Mouse (Mus musculus) thymus, adult 18-20 months (tissue): ENCODE measurements at regions not wholly inside any gene's neighbourhood (a gene's known extent, or its start where the extent isn't known, plus 50 kb on each side); places are given as distances from the start of the nearest gene placed in this dataset.

Experiments used
- DNase-seq, 2 experiments: peaks; one replicate each; pipeline ENCODE4 v3.0.0; 2022; ENCODE audit warnings: mixed read lengths in 2 of 2

DNA sequence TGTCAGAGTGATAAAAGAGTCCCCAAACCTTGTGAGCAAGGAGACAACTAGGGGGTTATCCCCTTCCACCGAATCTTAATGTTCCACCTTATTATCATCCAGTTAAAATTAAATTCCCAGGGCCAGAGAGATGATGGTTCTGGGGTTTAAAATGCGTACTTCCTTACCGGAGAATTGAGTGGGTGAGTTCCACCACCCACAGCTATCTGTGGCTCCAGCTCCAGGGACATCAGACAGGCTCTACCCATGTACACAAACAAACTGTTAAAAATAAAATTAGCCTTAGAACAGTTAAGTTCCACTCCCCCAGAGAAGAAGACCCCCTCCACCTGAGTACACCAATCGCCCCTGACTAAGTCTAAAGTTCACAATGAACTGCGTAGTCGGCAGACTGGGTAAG lies 52.0 kb upstream of the Mgat5 start:
- no peak for DNase-seq

DNA sequence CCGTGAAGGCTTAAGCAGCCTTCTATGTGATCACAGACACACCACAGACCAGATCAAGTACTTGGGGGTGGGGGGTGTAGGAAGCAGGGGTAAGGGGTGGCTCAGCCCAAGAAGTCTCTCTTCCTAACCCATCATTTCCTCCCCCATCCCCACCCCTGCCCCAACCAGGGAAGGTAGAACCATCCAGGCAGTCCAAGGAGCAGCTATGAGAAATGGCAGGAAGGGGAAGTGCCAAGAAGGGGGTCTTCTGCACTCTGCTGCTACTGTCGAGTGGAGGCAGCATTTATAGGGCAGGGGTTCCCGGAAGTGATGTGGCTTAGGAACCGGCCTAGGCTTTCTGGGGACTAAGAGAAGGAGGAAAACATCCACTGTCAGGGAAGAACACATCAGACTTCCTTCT lies 69.3 kb upstream of the Mgat5 start:
- no peak for DNase-seq

DNA sequence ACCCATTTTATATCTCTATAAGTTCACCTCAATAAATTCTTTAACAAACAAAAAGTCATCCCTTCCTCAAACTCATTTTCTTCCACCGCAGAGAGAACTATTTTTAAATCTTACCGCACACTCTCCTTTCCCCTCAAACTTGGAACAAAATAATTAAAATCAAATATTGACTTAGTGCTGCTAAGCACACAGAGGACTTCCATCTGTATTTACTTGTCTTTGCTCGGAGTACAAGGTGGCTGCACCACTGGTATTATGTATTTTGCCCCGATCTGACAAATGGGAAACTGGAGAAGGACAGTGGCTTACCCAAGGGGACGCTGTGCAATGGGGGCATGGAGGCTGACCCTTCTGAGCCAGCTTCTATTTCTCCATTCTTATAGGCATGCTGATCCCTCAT lies 72.9 kb upstream of the Mgat5 start:
- DNase-seq: no peak

DNA sequence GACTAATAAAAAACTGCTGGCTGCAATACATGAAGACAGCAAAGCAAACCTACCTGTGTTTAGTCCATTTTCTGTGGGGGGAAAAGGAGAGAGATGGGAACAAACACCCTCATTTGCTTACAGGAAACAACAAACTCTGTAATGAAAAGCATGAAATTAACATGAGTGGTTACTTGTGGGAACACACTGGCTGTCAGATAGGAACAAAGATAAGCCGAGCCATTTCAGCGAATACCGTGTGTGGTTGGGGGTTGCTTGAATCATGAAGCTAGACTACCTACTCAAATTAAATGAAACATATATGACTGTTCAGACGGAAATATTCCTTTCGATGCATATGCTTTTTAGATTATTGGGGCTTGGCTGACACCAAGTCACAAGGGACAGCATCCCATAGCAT lies 80.0 kb upstream of the Mgat5 start:
- DNase-seq: no peak

DNA sequence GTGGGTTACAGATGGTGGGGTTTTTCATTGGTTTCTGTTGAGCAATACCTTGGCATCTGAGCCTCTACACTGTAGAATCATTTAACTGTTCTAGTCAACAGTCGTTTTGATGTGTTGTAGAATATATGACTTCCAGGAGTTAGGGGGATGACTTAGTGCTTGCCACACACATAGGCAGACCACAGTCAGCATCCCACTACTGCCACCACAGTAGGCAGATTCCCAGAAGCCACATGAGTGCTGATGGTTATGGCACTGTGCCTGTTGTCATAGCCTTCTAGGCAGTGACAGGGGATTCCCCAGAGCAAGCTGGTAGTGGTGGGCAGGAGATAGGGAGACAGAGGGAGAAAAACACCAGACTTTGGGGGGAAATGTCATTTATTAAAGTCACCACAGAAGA lies 86.8 kb upstream of the Mgat5 start:
- DNase-seq: no peak

DNA sequence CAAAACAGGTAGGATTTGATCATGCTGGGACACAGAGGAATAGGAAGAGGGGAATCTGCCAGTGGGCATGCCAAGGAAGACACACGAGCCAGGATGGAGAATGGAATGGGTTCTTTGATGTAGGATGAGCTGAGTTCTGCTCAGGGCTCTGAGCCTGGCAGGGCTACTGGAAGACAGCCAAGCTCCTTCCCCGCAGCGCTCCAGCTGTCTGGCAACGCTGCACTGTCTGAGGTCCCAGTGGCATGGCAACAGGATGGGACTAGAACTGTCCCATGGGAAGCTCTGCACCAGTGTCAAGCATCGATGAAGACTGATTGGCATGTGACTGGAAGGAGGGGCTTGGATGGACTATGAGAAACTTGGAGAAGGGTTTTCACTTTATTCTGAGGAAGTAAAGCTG lies 97.3 kb upstream of the Mgat5 start:
- no peak for DNase-seq

DNA sequence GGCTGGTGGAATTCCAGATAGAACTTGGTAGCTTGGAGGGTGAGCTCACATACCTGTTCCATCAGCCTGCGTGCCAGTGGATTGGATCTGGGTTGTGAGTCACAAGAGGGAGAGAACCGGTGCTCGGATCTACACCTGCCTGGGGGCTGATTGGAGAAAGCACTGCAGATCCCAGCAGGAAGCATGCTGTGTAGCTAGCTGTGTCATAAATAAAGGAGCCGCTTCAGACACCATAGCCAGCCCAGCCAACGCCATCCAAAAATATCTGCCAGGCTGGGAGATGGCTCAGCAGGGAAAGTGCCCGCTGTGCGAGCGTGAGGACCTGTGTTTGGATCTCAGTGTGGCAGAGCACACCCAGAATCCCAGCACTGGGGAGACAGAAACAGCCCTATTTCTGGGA lies 99.0 kb upstream of the Mgat5 start:
- DNase-seq: no peak

DNA sequence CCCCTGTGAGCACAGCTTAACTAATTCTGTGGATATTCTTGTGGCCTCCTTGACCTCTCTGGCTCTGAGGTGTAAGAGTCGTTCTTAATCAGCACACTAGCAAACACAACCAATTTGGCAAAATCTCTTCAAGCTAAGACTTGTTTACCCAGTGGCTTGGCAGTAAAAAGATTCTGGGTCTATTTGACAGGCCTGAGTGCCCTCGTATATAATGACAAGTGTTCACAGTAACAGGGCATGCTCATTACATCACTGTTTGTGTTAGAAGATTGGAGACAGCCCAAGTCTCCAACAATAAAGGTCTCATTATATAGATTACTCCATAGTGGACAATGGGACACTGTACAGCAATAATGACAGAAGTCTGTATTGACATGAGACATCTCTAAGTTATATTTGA lies 101.2 kb upstream of the Mgat5 start:
- DNase-seq: no peak

DNA sequence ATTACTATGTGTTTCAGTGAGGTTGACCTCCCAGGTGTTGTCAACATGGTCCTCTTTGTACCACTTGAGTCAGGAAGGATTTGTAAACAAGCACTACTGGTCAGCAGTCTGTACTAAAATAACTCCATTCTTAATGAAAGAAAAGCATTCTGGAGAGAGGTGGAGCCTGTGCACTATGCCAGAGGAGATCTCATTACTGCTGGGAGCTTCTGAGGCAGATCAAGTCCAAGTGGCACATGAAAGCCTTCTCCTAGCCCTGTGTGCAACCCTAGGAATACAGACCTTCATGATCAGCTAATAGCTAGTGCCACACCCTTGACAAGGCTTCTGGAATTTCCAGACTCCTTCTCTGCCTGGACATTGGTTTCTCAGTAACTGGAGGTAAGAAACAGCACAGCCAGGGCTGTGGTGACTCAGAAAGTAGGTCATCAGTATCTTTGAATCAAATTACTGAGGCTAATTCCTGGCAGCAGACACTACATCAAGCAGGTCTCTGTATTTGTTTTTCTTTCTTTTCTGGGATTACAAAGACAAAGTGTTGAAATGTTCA lies 105.9 kb upstream of the Mgat5 start:
- DNase-seq: no peak

DNA sequence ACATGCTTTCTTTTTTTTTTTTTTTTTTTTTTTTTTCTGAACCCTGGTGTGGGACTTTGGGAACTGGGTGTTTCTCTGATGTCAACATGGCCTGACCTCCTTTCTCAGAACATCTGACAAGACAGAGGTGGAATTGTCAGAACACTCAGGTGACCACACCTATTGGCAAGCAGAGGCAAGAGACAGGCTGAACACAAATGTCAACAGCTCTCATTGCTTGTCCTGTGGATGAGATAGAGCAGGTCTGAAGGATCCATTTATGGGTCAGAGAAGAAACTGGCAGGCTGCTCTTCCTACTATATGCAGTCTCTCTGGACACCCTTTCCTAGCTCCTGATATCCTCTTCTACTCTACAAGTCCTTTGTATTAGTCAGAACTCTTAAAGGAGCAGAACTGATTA lies 117.2 kb upstream of the Mgat5 start:
- DNase-seq: no peak

DNA sequence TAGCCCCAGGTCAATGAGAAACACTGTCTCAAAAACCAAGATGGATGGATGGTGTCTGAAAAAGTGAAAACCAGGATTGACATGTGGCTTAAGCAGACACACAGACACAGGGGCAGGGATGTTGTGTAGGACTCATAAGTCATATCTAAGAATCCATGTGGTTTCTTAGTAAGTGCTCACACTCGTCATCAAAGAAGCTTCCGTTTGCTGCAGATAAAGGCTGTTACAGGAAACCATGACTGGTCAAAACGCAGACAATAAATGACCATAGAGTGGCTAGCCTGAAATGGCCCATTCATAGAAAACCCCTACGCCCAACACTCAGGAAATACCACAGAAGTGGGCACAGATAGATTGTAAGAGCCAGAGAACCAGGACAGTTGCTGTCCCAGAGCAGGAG lies 118.8 kb upstream of the Mgat5 start:
- no peak for DNase-seq

DNA sequence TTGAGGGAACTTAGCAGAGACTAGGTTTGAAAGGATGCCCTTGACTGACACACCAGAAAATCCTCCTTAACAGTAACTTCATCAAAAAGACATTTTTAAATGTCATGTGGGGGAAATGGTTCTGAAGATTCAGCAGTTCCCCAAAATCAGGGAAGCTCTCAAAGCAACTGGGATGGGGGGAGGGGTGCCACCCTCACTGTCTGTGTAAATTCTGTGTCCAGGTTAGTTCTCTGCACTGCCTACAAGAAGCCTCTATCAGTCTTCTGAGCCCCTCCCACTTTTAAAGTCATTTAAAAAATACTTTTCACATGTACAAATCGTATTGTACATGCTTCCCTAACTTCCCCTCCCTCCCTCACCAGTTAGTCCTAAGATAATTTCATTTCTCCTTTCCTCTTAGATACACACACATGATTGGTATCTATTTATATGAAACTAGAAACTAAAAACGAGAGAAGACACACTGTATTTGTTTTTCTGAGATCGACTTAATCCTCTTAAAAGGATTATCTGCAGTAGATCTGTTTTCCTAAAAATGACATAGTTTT lies 121.0 kb upstream of the Mgat5 start:
- DNase-seq: no peak

DNA sequence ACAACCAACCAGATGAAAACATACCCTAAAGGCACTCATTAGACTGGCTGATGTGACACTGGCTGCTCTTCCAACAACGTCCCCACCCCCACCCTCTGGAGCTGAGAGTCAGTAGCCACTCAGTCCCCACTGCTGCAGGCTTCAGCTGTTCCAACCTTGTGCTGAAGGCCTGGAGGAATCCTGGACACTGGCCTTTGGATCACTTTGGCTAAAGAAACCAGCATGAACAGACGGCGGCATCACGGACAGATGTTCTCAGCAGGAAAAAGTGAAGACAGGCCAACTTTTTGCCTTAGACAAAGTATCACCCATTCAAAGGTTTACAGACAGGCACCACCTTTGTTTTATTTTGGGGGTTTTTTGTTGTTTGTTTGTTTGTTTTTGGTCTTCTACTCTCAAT lies 125.8 kb upstream of the Mgat5 start:
- DNase-seq: no peak

DNA sequence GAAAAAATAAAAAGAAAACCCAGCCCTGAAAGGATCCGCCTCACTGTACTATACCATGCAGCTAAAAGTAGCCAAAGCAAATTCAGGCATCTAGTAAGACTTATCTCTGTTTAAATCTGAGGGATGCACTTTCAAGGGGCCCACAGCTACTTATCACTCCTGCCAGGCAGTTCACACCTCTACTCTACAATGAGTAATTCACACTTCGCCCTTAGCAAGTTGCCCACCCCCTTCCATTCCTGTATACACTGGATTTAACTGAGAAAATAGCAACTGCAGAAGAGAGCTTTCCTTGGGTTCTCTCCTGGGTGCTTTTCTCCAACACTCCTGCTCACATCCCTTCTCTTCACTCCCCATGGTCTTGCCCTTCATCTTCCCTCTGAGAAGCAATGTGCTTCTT lies 142.4 kb upstream of the Mgat5 start:
- DNase-seq: no peak

DNA sequence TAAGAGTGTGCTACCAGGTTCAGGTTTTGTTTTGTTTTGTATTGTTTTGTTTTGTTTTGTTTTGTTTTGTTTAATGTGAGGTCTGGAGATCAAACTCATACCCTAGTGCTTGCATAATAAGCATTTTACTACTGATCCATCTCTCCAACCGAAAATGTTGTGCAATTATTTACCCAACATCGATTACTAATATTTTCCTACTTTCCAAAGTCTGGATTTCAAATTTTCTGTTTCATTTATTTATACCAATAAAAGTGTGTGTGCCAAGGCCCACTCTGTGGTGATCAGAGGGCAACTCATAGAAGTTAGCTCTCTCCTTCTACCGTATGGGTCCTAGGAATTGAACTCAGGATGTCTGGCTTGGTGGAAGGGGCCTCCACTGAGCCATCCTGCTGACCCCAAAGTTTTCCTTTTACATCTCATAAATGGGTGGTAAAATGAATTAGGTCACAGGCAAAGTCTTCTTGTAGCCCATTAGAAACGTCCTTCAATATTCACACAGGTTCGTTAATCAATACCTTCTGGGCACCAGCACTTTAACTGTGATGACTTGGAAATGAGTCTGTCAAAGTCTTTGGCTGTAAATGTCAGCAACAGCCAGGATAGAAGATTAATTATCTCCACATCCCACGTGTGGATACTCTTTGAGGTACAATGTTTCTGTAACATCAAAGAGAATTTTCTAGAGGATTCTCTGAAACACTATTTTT lies 158.9 kb upstream of the Mgat5 start:
- no peak for DNase-seq

DNA sequence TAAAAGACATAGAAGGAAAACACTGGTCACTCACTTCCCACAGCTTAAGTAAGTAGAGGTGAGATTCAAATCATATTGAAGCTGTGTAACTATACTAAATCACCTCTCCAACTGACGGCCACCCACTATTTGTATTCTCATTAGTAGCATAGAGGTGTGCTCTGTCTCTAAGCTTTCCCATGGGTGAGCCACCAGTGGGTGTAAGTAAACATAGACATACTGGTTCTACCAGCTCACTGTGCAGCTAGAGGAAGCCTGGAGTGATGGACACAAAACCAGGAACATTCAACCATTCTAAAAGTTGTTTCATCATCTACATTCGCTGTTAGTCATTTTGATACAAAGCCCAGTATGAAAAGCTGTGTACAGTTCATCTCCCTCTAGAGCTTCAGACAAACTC lies 170.1 kb upstream of the Mgat5 start:
- no peak for DNase-seq

DNA sequence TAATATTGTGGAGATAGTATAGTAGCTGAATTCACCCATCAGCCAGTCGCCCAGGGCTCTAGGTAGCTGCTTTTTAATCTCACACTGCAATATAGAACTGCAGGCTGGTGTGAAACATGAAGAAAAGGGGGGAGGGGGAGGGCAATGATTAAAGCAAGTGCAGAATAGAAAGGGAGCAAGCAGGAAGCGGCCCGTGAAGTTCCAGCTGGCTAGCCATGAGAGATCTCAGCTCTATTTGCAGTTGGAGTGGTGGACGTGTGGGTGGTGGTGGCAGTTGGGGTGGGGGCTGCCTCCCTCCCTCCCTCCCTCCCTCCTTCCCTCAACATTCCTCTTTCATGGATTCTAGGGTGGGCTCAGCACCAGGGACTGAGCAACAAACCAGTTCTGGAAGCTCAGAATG lies 173.3 kb upstream of the Mgat5 start:
- DNase-seq: no peak

DNA sequence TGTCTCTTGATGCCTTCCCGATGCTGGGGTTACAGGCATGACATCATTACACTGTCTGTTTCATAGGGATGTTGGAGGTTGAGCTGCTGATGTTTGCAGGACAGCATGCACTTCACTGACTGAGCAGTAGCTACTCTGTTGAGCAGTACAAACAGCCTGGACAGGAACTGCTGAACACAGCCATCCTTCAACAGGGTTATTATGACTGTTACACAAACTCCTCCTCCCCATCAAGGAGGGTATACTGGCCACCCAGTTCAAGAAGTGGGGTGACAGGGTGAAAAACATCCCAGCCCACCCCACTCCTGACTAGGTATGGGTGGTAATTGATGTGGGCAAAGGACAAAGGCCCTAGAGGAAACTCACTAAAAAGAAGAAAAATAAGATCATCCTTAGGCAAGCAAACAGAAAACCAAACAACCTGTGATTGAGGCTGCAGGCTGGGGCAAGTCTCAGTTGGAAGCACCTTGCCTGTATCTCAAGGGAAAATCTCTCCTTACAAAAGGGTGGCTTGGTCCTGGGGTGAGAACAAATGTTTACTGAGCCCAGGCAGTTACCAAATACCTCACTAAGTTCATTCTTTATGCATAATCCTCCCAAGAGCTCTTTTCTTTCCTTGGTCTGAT lies 175.8 kb upstream of the Mgat5 start:
- DNase-seq: no peak

DNA sequence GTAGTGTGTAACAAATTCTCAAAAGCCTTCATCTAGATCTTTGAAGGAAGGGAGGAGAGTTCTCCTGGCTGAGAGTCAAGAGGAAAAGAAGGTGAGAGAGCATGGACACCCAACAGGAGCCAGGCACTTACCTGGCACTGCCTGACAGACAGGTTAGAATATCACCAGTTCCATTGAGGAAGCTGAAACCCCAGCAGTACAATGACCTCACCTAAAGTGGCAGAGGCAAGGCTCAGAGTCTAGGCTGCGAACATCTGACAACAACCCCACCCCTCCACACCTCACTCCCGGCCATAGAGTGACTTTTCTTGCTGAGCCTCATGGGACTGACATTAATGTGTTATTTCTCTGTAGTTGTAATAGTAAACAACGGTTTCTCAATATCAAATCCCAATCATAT lies 181.7 kb upstream of the Mgat5 start:
- DNase-seq: no peak

DNA sequence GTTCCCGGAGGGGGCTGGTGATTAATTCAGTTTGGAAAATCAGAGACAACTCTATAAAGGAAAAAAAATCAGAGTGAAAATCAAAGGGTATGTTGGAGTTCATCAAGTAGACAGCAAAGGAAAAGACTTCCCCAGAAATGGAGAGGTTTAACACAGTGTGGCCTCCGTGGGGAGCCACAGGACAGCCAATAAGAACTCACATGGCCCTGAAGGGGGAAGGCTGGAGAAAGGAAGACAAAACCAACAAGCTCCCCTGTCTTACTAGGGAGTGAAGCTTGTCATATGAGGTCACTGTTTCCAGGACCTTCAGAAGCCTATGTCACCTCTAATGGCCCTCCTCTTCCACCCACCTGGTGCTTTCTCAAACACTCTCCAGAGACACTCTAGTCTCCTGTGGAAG lies 187.1 kb upstream of the Nckap5 start:
- DNase-seq: no peak

DNA sequence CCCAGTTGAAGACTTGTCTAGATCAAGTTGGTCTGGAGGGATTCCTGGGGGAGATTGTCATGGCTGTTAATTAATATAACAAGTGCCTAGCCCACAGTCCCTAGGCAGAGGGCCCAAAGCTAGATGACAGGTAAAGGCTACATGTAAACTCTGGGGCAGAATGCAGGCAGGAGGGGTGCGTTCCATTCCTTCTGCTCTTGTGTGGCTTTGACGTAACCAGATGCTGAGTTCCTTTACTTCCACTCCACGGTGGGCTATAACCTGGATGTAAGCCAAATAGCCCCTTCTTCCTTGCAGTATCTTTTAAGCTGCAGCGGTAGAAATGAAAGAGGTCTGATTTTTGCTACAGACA lies 185.3 kb upstream of the Nckap5 start:
- no peak for DNase-seq

DNA sequence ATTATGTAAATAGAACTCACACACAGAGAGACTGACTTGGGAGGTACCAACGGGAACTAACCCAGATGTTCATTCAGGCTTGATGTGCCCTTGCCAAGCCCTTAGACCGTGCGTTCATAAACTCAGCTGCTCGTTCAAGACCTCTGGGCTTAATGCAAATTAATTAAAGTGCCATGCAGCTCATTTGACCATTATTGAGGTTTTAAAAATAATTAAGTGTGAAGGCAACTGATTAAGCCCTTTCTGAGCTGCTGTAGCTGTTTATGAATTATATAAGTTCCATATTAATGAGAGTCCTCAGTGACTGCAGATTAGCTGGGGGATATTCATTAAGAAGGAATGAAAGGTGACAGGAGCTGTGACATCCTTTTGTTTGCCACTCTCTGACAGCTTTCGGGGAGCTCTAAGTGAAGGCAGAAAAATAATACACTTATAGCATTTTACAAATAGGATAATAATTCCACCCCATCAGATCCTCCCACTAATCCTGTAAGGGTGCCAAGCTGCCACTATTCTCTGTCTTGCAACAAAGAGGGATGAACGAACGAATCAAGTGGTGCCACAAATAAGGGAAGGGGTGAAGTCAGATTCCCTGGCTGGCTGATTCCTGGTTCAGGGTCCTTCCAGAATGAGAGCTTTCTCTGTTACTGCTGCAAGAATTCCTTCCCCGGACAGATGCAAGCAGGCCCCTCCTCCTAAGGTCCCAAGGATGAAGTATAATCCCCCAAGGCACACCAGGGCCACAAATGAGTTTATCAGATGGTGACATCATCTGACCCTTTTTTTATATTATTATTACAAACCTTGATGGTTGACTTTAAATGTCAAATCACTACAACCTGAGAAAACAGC lies 184.7 kb upstream of the Nckap5 start:
- DNase-seq: no peak

DNA sequence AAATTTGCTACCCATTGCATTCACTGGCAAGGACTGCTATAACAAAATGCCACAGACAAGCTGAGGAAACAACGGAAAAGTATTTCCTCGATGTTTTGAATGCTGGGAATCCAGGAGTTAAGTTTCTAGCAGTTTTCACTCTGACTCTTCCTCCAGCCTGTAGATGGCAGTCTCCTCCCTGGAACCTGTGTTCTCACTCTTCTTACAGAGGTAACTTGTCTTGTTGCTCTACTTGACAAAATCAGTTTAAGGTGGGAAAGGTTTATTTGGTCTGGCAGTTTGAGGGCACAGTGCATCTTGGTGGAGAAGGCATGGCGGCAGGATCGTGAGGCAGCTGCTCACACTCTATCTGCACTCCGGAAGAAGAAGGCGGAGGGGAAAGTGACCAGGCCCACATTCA lies 181.3 kb upstream of the Nckap5 start:
- DNase-seq: no peak

DNA sequence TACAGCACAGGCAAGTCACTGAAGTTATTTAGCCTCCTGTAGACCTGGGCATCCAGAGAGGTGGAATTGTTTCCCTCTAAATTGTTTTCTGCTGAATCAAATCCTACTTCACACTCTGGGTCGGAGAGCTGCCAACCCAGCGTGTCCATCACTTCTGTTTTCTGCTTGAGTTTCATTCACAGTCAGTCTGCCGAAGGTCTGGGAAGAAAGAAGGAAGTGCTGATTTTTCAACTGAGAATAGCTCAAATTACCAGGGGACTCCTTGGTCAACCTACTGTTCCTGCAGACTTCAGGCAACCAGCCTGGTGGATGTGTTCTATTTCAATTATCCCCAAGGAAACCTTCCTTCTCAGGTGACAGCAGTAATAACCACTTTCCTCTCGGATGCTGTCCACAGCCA lies 179.1 kb upstream of the Nckap5 start:
- DNase-seq: no peak
